Mouse (Mus musculus) fibroblast of lung, adult 2 months (primary cell): Measurements from ENCODE around the gene Hnrnph2.
A peak's percentile ranks its signal among the peaks of the same experiment; 100 is the strongest.

ENCODE experiments used
- DNase-seq: peaks from one replicate; pipeline ENCODE4 v3.0.0-alpha.2; 2011; ENCODE audit warnings: low read depth

Hnrnph2 gene

GRCm38 (mm10) chrX:134614306-134614705, 13.3 kb downstream of the Hnrnph2 start:
- no peak for DNase-seq

GRCm38 (mm10) chrX:134619695-134620094, 18.7 kb downstream of the Hnrnph2 start:
- no peak for DNase-seq

- DNase-seq: no peak
Measured at GRCm38 (mm10) chrX:134620254-134620865, 19.4 kb downstream of the Hnrnph2 start.

GRCm38 (mm10) chrX:134621685-134622084, 20.7 kb downstream of the Hnrnph2 start:
- DNase-seq: no peak

- DNase-seq: no peak
Measured at GRCm38 (mm10) chrX:134623350-134623749, 22.4 kb downstream of the Hnrnph2 start.

- DNase-seq: no peak
Measured at GRCm38 (mm10) chrX:134628200-134628599, 27.2 kb downstream of the Hnrnph2 start.

GRCm38 (mm10) chrX:134632710-134633109, 31.7 kb downstream of the Hnrnph2 start:
- no peak for DNase-seq

GRCm38 (mm10) chrX:134635111-134635510, 34.1 kb downstream of the Hnrnph2 start:
- DNase-seq: no peak

- no peak for DNase-seq
Measured at GRCm38 (mm10) chrX:134635860-134636259, 34.9 kb downstream of the Hnrnph2 start.

GRCm38 (mm10) chrX:134641000-134641760, 40.2 kb downstream of the Hnrnph2 start:
- no peak for DNase-seq

- no peak for DNase-seq
Measured at GRCm38 (mm10) chrX:134646338-134646737, 45.4 kb downstream of the Hnrnph2 start.

GRCm38 (mm10) chrX:134647421-134647820, 46.4 kb downstream of the Hnrnph2 start:
- DNase-seq: no peak

- DNase-seq: peak; percentile 40
Measured at GRCm38 (mm10) chrX:134648031-134648692, 47.2 kb downstream of the Hnrnph2 start.

GRCm38 (mm10) chrX:134652061-134652460, 51.1 kb downstream of the Hnrnph2 start:
- DNase-seq: no peak
